Mouse (Mus musculus) adrenal gland, postnatal 4 days (tissue): ENCODE measurements around the gene Tekt5. TPM values are rescaled to one million over a fixed set of nuclear protein-coding genes. Genes with fewer than 3 reads are reported as not detected.

Experiments
- DNase-seq, 2 experiments: peaks; one replicate each; pipeline ENCODE4 v3.0.0; 2021 to 2022; ENCODE audit warnings: low spot score in 2 of 2, mixed read lengths in 2 of 2
- long read RNA-seq, 2 experiments: library from polyadenylated mRNA; stranded (forward); transcript quantifications; one replicate each; pipeline ENCODE4 v2.0.0; 2021
- total RNA-seq, 2 experiments: library from RNA; stranded (reverse); gene quantifications; 2 replicates each; pipeline ENCODE4 v1.2.3; 2021

The Tekt5 gene
- under 1 TPM in 1 of 2 experiments, not detected in 1; 0.28 TPM for total RNA-seq
- long read RNA-seq, experiment 1, result 0 reads
- long read RNA-seq, experiment 2, result 0 reads

DNA sequence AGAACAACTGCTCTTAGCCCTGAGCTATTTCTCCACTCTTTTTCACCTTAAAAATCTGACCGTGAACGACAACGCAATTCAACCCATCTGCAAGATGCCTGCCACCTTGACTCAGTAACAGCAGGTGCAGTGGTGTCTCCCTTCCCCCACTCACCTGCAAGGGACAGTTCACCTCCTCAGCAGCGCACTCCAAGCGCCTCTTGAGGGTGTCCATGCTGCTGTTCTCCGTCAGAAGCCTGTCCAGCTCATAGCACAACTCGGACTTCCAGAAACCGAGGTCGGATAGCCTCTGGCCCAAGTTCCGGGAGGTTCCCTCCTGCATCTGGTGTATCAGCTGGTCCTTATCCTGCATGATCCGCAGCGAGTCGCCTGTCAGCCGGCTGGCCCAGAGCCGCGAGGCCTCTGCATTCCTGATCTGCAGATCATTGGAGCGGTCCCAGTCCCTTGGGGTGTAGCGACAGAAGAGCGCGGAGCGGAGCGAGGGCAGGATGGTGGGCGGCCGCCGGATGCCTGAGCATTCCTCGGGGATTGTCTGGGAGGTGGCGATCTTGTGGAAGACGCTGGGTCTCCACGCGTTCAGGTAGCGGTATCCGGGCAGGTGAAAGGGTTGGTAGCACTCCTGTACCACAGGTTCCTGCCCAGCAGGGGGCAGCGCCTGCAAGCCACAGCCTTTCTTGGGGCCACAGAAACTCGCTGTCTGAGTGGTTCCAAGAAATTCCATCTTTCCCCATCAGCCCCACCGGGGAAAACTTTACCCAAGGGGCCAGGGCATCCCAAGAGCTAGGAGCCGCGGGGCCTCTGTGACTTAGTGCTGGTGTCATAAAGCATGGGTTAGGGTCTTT is at the start of gene Tekt5:
Gene Tekt5 (minus strand): TSS at position 792 of the 842 bp plus-strand sequence.
- DNase-seq, result no peak

DNA sequence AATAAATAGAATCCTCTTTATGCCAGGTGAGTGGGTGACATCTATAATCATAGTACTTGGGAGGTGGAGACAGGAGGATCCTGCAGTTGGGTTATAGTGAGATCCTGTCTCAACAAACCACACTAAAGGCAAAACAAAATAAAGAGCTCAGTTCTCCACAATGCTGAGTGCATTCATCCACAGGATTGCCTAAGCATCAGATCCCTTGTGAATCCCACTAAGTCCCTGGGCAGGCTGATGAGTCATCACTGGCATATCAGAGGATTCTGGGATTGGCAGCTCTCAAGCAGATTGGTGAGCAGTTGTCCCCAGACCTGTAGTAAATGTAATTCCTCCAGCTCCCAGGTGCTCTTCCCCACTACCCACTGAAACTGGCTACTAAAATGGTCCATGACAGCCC is 48.4 kb upstream of the Tekt5 start:
- no peak for DNase-seq

DNA sequence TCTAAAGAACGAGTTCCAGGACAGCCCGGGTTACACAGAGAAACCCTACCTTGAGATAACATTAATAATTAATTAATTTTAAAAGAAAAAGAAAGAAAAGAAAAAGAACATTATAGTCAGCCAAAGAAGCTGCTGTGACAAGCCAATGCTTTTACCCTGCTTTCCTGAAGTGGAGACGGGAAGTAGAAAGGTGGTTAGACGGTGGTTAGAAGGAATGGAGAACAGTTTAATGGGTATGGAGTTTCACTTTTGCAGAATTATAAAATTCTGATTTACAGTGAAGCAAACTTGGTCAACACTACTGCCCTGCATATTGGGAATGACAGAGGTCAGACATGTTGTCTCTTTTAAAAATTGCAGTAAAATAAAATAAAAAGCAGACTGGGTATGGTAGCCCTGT is 46.5 kb upstream of the Tekt5 start:
- no peak for DNase-seq

DNA sequence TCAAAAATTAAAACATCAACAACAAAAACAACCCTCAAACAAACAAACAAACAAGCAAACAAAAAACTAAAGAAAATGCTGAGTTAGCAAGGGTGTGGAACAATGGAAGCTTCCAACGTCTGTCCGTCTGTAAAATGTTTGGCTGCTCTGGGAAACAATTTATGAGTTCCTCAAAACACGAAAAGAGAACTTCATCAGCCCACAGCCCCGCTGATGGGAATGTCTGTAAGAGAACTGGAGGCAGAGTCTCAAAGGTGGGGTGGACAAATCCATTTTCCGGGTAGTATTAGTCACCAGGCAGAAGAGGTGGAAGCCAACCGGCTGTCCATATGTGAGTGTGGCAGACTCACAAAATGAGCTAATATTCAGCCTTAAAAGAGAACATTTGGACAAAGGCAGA is 46.0 kb upstream of the Tekt5 start:
- no peak for DNase-seq

DNA sequence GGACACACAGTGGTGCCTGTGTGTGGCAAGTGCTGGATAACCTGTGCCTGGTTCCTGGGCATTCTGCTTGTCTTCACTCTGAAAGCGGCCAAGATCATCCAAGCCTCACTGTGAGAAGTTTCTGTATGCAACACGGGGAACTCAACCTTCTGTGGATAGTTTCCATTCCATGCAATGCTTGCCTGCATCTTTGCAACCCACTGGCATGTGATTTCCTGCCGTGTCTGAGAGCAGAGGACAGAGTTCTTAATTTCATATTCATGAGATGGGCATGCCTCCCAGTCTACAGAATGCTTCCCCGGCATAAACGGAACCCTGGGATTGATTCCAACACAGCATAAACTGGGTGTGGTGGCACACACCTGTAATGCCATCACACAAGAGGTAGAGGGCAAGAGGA is 42.8 kb upstream of the Tekt5 start:
- DNase-seq, result no peak

DNA sequence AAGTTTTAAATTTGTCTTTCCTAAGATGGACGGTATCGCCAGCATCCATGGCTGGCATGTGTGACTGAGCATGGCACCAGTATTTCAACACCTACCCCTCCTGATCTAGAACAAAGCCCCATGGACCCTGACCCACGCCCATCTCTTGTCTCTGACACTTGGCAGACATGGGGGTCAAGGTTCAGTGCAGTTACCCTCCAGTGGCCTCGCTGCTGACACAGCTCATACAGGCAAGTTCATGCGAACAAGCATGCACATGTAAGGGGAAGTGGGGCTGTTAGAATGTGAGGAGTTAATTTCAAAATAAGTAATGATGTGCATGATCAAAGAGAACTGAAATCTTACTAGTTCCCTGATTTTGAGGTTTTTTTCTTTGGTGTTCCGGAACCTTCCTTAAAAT is 40.9 kb upstream of the Tekt5 start:
- DNase-seq, result no peak

GRCm38 (mm10) chr16:10433344-10433743 is 38.1 kb upstream of the Tekt5 start:
- DNase-seq, result no peak

DNA sequence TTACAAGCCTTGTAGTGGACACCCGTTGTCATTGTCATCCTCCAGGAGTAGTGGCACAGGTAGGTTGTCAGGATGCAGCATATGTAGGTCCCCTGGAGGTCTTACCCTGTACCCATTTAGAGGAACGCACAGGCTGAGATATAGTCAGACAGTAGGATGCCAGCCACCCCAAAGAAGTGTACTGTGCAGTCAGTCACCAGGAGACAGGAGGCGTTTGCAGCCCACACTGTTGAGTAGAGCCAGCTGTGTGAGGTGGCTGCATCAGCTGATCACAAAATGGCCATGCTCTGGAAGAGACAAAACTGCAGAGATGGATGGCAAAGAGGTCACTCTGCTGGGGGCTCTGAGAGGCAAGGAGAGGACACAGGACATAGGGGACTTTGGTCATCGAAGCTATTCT is 37.1 kb upstream of the Tekt5 start:
- no peak for DNase-seq

GRCm38 (mm10) chr16:10431911-10432310 is 36.6 kb upstream of the Tekt5 start:
- no peak for DNase-seq

DNA sequence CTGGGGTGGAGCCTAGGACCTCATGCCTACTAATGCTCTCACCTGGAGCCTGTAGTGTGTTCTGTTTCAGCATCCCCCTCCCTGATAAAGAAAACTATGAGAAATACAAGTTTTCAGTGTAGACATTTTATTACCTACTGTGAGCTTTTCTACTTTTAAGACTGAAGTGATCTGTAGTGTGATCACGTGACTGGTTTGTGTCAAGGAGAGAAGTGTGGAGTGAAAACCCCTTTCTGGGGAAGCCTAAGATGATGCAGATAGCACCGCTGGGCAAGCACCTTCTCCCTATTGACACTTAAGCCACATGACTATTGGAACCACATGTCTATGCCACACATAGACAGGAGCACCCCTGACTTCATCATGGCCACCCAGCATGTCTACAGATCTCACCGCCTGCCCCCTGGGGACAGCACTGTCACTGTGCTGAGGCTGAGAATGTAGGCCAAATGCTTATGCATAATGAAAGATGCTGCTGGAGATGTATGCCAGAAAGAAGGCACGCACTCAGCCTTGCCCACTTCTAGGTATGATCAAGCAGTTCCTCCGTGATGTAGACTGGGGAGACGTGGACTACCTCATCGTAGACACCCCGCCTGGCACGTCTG is 25.3 kb upstream of the Tekt5 start:
- DNase-seq, result no peak

DNA sequence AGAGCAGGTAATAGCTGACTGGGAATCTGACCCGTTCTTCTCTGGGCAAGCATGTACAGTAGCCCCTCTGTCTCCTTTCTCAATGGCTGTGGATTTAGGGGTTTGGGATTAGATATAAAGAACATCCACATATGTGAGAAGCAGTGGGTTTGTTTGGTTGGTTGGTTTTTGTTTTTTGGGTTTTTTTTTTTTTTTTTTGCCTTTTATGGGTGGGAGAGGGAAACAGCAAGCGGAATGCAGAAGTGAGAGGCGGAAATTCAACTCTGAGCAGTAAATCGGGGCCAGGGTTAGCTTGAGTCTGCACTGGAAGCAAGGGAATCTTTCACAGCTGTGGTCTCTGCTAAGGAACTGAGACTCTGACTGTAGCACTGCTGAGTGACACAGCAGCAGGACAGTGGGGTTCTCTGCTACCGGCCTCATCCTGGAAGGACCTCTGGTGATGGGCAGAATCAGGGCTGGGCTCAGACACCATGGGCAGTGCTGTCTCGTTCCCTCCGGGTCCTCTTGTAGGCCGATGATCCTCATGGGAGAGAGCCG is 22.5 kb upstream of the Tekt5 start:
- no peak for DNase-seq

DNA sequence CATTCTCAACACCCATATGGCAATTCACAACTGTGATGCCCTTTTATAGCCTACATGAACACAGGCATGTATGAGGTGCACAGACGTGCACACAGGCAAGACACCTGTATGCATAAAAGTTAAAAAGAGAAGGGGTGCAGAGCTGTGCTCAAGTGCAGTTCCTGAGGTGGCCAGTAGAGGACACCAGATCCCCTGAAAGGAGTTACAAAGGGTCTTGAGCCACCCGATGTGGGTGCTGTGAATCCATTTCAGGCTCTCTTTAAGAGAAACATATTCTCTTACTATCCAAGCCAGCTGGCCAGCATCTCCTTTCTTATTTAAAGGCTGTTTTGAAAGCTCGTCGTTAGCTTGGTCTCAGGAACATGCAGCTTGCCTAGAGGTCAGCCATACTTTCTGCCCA is 21.6 kb upstream of the Tekt5 start:
- no peak for DNase-seq

DNA sequence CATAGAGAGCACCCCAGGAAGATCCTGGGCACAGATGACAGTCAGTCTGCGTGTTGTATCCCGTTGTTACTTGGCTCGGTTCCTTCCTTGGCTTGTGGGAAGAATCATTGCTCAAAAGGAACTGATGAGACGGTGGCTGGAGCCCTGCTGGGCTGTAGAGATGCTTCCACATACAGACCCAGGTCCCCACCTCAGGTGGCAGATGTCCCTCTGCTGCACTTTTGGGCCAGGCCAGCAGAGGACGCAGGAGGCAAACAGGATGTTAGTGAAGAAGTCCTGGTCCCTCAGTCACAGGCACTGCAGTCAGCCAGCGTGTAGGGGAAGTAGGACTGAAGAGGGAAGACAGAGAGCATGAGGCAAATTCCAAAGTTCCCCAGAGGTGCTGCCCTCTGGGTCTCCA is 20.7 kb upstream of the Tekt5 start:
- DNase-seq, result no peak

DNA sequence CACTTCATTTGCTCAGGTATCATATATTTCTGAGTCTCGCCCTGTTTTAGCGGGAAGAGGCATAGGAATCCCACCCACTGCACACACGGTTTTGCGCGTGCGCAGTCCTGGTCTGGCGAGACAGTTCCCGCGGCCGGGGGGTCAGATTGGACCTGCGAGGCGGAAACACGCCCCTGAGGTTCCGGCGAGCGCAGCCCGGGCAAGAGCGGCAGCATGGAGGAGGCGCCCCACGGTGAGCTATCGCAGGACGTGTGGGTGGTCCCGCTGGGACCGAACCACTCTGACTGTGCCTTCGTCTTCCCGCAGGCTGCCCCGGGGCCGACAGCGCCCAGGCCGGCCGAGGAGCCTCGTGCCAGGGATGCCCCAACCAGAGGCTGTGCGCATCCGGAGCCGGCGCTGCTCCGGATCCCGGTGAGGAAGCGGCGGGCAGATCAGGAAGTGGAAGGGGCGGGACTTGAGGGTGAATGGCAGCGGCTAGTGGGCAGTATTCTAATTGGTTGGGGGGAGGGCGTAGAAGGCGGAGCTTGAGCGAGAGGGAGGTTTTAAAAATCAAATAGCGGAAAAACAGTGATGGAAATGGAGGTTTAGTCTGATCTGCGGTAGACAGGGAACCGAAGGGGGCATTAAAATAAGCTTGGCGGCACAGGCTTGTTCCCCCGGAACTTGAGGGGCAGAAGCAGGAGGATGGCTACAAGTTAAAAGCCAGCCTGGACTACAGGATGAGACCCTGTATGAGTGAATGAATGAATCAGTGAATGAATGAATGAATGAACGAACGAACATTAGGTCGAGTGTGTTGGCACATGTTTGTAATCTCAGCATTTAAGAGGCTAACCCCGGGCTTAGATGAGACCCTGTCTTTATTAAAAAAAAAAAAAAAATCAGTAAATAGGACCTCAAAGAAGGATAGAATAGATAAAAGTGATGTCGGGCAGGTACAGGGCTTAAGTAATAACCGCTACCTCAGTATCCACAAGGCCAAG is 16.8 kb upstream of the Tekt5 start, which contains the start of gene Nubp1:
Gene Nubp1 (plus strand): TSS at position 185 of the 983 bp plus-strand sequence.
- DNase-seq, result peak; percentile 74 to 86

GRCm38 (mm10) chr16:10399160-10399559 is 3.9 kb upstream of the Tekt5 start:
- peak; percentile 60 to 66 for DNase-seq

- DNase-seq, result no peak
Observed at GRCm38 (mm10) chr16:10398755-10399154, 3.5 kb upstream of the Tekt5 start.

DNA sequence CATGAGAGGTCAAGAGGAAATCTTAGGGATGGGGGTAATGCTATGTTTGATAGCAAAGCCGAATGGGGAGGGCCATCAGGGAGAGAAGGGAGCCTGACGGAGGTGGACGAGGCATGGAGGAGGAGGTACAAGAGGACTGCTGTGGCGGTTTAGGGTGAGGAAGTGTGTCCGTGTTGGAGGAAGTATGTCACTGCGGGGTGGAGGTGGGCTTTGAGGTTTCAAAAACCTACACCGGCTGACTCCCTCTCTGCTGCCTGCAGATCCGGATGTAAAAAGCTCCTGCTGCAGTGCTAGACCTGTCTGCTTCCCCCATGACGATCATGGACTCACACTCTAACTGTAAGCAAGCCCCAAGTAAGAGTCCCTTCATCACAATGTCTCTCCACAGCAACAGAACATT is 2.7 kb downstream of the Tekt5 start:
- DNase-seq, result no peak

- no peak for DNase-seq
Observed at GRCm38 (mm10) chr16:10388634-10389365, 6.5 kb downstream of the Tekt5 start.

DNA sequence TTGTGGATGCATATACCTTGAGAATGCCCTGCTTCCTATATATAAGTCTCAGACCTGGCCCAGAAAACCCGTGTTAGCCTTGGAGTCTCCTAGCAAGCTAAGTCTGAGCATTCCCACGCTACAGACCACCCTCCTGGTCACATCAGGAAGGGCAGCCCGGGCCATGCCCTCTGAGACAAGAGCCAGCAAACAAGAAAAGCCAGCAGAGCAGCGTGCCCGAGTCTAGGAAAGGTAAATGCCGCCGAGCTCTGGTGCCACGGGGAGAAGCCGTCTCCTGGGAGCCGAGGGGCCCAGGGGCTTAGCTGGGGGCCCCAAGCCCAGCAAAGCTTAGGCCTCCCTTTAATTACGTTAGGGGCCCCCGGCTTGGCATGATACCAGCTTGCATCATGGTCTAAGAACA is 10.0 kb downstream of the Tekt5 start:
- DNase-seq, result no peak

GRCm38 (mm10) chr16:10384544-10384943 is 10.7 kb downstream of the Tekt5 start:
- no peak for DNase-seq
